Mouse (Mus musculus): ENCODE data around the gene Kcnh2. TPM values are rescaled to one million over a fixed set of nuclear protein-coding genes. Genes with fewer than 3 reads are reported as not detected.

The Kcnh2 gene
- polyA plus RNA-seq, 1 experiment from 2014 or later: 4.9 TPM

DNA sequence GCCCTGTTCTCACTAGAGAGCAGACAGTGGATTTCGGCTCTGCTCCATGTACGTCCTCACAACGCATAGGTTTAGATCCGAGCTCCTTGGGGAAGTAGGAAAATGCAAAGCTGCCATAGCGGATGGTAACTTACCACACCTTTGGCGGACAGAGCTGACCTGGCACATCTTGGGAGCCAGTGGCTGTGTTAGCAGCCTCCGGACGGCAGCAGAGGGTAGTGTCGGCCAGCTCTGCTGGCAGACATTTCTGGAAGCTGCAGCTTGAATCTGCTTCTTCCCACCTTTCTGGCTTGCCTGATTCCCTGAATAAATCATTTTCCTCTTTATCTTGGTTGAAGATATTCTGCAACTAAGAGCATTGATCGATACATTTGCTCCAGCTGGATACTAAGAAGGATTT, 73.2 kb downstream of the Kcnh2 start:
- H3K36me3 ChIP-seq: no peaks in the 10 kb centered on the region
- H3K4me1 ChIP-seq (replicated peaks): no peaks in the 10 kb centered on the region
- no peak overlapping the region for H3K4me3 ChIP-seq (replicated peaks)
- no peak for ATAC-seq (ENCODE audit: insufficient number of reproducible peaks, insufficient read depth, low FRiP score, low TSS enrichment, low read depth)
- H3K9me3 ChIP-seq: no peaks in the 10 kb centered on the region
- 83% methylated on average over 10 of the region's 10 CpGs for WGBS
- H3K4me2 ChIP-seq: no peak overlapping the region
- no peaks in the 10 kb centered on the region for H3K27me3 ChIP-seq
- H3K27ac ChIP-seq: no peak overlapping the region
- no peak overlapping the region for H3K9ac ChIP-seq (replicated peaks)

DNA sequence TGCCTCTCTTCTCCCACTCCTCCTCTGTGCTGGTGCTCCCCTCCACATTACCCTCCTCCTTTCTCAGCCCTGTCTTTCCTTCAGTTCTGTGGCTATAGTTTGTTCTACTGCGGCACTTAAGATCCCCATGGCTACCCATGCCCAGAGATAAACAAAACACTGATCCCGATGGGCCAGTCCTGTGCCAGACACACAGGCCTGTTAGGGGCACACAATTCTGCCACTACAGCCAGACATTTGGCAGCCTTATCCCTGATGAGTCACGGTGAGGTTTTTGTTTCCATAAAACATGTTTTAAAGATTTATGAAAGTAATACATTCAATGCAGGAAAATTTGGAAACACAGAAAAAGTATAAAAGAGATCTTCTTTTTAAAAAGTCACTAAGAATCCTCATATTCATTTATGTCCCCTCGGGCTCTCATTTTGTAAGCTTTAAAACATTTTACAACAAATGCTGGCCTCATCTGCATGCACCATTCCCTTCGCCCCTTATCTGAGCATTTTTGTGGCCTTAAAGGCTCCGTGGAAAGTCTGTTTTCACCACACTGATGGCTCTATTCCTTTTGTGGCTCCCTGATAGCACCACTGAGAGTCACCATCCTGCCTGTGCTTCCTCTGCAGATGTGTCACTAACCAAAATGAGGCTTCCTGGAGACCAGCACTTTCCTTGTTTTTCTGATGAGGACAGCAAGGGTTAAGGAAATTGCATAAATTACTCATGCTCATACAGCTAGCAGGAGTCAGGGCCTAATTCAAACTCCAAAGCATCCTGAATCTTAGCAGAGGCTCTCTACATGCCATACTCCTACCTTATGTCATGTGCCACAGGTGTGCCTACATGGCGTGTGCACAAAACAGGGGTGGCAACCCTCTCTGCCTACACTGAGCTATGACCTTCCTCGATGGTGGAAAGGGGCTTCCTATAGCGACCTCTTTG, 77.5 kb downstream of the Kcnh2 start:
- Histone ChIP-seq H3K4me1 (replicated peaks) (no peaks in the 10 kb centered on the region), H3K27ac (no peak overlapping the region), H3K4me3 (replicated peaks) (no peak overlapping the region), H3K9me3 (no peaks in the 10 kb centered on the region), H3K36me3 (no peaks in the 10 kb centered on the region), H3K9ac (replicated peaks) (no peak overlapping the region), H3K4me2 (no peak overlapping the region), H3K27me3 (no peaks in the 10 kb centered on the region)
- WGBS: 66% methylated on average over 9 of the region's 9 CpGs
- ATAC-seq (ENCODE audit: insufficient number of reproducible peaks, insufficient read depth, low FRiP score, low TSS enrichment, low read depth): no peak

DNA sequence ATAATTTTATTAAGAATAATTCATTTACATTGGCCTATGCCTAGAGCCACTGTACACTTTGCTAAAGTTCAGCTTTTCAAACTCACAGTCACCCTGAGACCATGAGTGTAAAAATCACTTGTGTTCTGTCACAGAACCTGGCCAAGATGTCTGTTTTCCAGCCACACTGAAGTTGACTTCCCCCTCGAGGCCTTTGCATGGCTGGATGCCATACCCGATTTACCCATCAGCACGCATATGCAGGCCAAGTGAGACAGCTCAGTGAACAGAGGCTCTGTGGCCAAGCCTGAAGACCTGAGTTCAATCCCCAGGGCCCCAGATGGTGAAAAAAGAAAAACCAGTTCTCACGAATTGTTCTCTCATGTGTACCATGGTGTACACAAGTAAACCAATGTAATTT, 80.5 kb downstream of the Kcnh2 start:
- Histone ChIP-seq H3K36me3 (no peaks in the 10 kb centered on the region), H3K27ac (no peak overlapping the region), H3K27me3 (no peaks in the 10 kb centered on the region), H3K4me3 (replicated peaks) (no peak overlapping the region), H3K4me2 (no peak overlapping the region), H3K4me1 (replicated peaks) (peaks cover 5% of the 10 kb centered on the region), H3K9me3 (no peaks in the 10 kb centered on the region), H3K9ac (replicated peaks) (no peak overlapping the region)
- no peak for ATAC-seq (ENCODE audit: insufficient number of reproducible peaks, insufficient read depth, low FRiP score, low TSS enrichment, low read depth)
- WGBS: 82% methylated on average over 4 of the region's 4 CpGs

Other genes with a start within 250 kb of the Kcnh2 start
- gene Nupl2, start 186.6 kb downstream of the Kcnh2 start, polyA plus RNA-seq (2016; fragmentation: Nextera tagmentation; extraction: Ambion mirVana): 20.8 and 22.7 TPM in 2 replicates
- 5.2 and 6.1 TPM in 2 replicates for gene Nos3, start 13.2 kb upstream of the Kcnh2 start, polyA plus RNA-seq (2016; fragmentation: Nextera tagmentation; extraction: Ambion mirVana)
- gene Atg9b, start 40.5 kb upstream of the Kcnh2 start, polyA plus RNA-seq (2016; fragmentation: Nextera tagmentation; extraction: Ambion mirVana): 0.46 and 0.47 TPM in 2 replicates
- 41.6 and 42.9 TPM in 2 replicates for gene Abcb8, start 42.1 kb upstream of the Kcnh2 start, polyA plus RNA-seq (2016; fragmentation: Nextera tagmentation; extraction: Ambion mirVana)
- gene Asic3, start 61.8 kb upstream of the Kcnh2 start, polyA plus RNA-seq (2016; fragmentation: Nextera tagmentation; extraction: Ambion mirVana): 1.2 and 1.7 TPM in 2 replicates
- 53.8 and 54.5 TPM in 2 replicates for gene Cdk5, start 71.9 kb upstream of the Kcnh2 start, polyA plus RNA-seq (2016; fragmentation: Nextera tagmentation; extraction: Ambion mirVana)
- 47.1 and 50.2 TPM in 2 replicates for gene Slc4a2, start 72.2 kb upstream of the Kcnh2 start, polyA plus RNA-seq (2016; fragmentation: Nextera tagmentation; extraction: Ambion mirVana)
- 105 TPM in 2 replicates for gene Fastk, start 93.7 kb upstream of the Kcnh2 start, polyA plus RNA-seq (2016; fragmentation: Nextera tagmentation; extraction: Ambion mirVana)
- 21.0 and 21.8 TPM in 2 replicates for gene Tmub1, start 96.2 kb upstream of the Kcnh2 start, polyA plus RNA-seq (2016; fragmentation: Nextera tagmentation; extraction: Ambion mirVana)
- 42.0 and 67.8 TPM in 2 replicates for gene Agap3, start 100.6 kb upstream of the Kcnh2 start, polyA plus RNA-seq (2016; fragmentation: Nextera tagmentation; extraction: Ambion mirVana)
- 0.05 TPM in 1 of 2 replicates, not detected in the other for gene Gbx1, start 175.6 kb upstream of the Kcnh2 start, polyA plus RNA-seq (2016; fragmentation: Nextera tagmentation; extraction: Ambion mirVana)
- gene Asb10, start 189.4 kb upstream of the Kcnh2 start, polyA plus RNA-seq (2016; fragmentation: Nextera tagmentation; extraction: Ambion mirVana): 0.72 and 1.1 TPM in 2 replicates
- gene 4931409K22Rik, start 205.2 kb upstream of the Kcnh2 start, polyA plus RNA-seq (2016; fragmentation: Nextera tagmentation; extraction: Ambion mirVana): 0.06 and 0.19 TPM in 2 replicates
- 131 and 134 TPM in 2 replicates for gene Abcf2, start 225.9 kb upstream of the Kcnh2 start, polyA plus RNA-seq (2016; fragmentation: Nextera tagmentation; extraction: Ambion mirVana)
- 20.1 and 24.0 TPM in 2 replicates for gene Chpf2, start 235.1 kb upstream of the Kcnh2 start, polyA plus RNA-seq (2016; fragmentation: Nextera tagmentation; extraction: Ambion mirVana)

Measured in limb, embryonic 12.5 days (tissue).